ENCODE assay signal across 29 mouse cellular contexts in the genomic region with DNA sequence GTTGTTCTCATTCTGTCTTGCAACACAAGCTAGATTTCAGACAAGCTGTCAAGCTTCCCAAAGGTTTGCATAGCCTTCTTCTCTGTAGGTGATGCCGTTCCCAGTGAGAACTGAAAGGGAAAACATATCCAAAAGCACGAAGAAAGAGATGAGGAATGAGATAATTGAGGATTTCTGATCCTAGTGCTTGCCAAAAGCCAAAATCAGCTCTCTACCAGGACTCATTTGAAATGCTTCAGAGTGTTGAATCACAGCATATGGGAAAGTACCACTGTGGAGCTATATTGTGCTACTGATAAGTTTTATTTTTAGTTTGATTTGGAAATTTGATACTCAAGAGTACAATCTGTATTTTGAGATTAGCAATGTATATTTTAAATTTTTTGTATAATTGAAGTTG.
"Had no signal": no experiment of that assay in that cellular context is flagged by ENCODE, and none has a peak within 500 bp of the region (broad histone marks: within the 10 kb centered on the region; RNA-seq: fewer than 3 reads in every experiment).

No protein-coding gene starts in this region.

- H3K27me3 ChIP-seq: heart, embryonic 12.5 days; hindbrain, embryonic 12.5 days; intestine, embryonic 15.5 days; limb, embryonic 12.5 days; liver, embryonic 13.5 days; liver, embryonic 15.5 days had no signal

- ATAC-seq: hindbrain, embryonic 16.5 days; inflammation-experienced regulatory T-cells, adult 6 months; intestine, embryonic 15.5 days; intestine, postnatal 0 days; liver, postnatal 0 days had no signal

- H3K4me1 ChIP-seq: heart, embryonic 10.5 days; heart, embryonic 12.5 days; hindbrain, embryonic 10.5 days; hindbrain, embryonic 12.5 days; intestine, embryonic 15.5 days; limb, embryonic 10.5 days; limb, embryonic 12.5 days; liver, embryonic 13.5 days; liver, embryonic 15.5 days had no signal

- H3K9ac ChIP-seq: heart, embryonic 12.5 days; hindbrain, embryonic 12.5 days; hindbrain, embryonic 14.5 days; intestine, embryonic 15.5 days; limb, embryonic 12.5 days; liver, embryonic 13.5 days; liver, embryonic 15.5 days; liver, postnatal 0 days had no signal

- H3K4me3 ChIP-seq: heart, adult 2 months; heart, embryonic 10.5 days; heart, embryonic 12.5 days; hindbrain, embryonic 10.5 days; hindbrain, embryonic 12.5 days; intestine, embryonic 15.5 days; layer of hippocampus, adult 2 months; left cerebral cortex, adult 2 months; limb, embryonic 10.5 days; limb, embryonic 12.5 days; liver, embryonic 13.5 days; liver, embryonic 15.5 days had no signal

- H3K4me2 ChIP-seq: heart, embryonic 12.5 days; hindbrain, embryonic 12.5 days; hindbrain, embryonic 14.5 days; intestine, embryonic 15.5 days; limb, embryonic 12.5 days; liver, embryonic 11.5 days; liver, embryonic 13.5 days; liver, embryonic 15.5 days had no signal

- H3K9me3 ChIP-seq: heart, embryonic 10.5 days; heart, embryonic 12.5 days; hindbrain, embryonic 10.5 days; hindbrain, embryonic 12.5 days; intestine, embryonic 15.5 days; limb, embryonic 10.5 days; limb, embryonic 12.5 days; liver, embryonic 13.5 days; liver, embryonic 15.5 days had no signal

- DNase-seq: gastrocnemius, postnatal 14 days; gastrocnemius, postnatal 36 days; heart, adult 11 months; heart, adult 2 months; heart, postnatal 10 days; heart, postnatal 4 days; kidney, adult 18-20 months; kidney, adult 8-10 months; kidney, postnatal 10 days; kidney, postnatal 25 days; kidney, postnatal 4 days; liver; liver, embryonic 13.5 days; liver, postnatal 0 days had no signal

- H3K27ac ChIP-seq: heart, adult 2 months; heart, embryonic 10.5 days; hindbrain, embryonic 10.5 days; hindbrain, embryonic 12.5 days; hindbrain, embryonic 14.5 days; intestine, embryonic 15.5 days; layer of hippocampus, adult 2 months; left cerebral cortex, adult 2 months; limb, embryonic 10.5 days; limb, embryonic 12.5 days; liver, embryonic 13.5 days; liver, embryonic 15.5 days had no signal

- H3K36me3 ChIP-seq: heart, embryonic 10.5 days; heart, embryonic 12.5 days; hindbrain, embryonic 10.5 days; hindbrain, embryonic 12.5 days; intestine, embryonic 15.5 days; limb, embryonic 10.5 days; limb, embryonic 12.5 days; liver, embryonic 13.5 days; liver, embryonic 15.5 days had no signal
